Mouse (Mus musculus): ENCODE data around the gene Stkld1. TPM values are rescaled to one million over a fixed set of nuclear protein-coding genes. Genes with fewer than 3 reads are reported as not detected.

Stkld1 gene
- polyA plus RNA-seq (2014; fragmentation: Illumina TruSeq; extraction: RNeasy Lipid Tissue Mini Kit (QIAGEN cat#74804); ENCODE audit: low read depth, low replicate concordance) = not detected

GRCm38 (mm10) chr2:26933304-26934055 is at the start of gene Stkld1, which contains the start of gene Surf4:
Stkld1 (plus strand) TSS chr2:26934047.
Surf4 (minus strand) TSS chr2:26933928.

GRCm38 (mm10) chr2:26902467-26903220 is 31.2 kb upstream of the Stkld1 start, which contains the start of gene Surf6:
Surf6 (minus strand) TSS chr2:26902879.

GRCm38 (mm10) chr2:26910124-26910993 is 23.5 kb upstream of the Stkld1 start, which contains the start of the genes Med22 and Rpl7a:
Med22 (minus strand) TSS chr2:26910677.
Rpl7a (plus strand) TSS chr2:26910764.

GRCm38 (mm10) chr2:26915927-26916728 is 17.7 kb upstream of the Stkld1 start, which contains the start of the genes Surf2 and Surf1:
Surf2 (plus strand) TSS chr2:26916367.
Surf1 (minus strand) TSS chr2:26916530.

GRCm38 (mm10) chr2:26963923-26964723 is 30.3 kb downstream of the Stkld1 start, which contains the start of gene Rexo4:
Rexo4 (minus strand) TSS chr2:26964386.

GRCm38 (mm10) chr2:26973116-26973515 is 39.3 kb downstream of the Stkld1 start, which contains the start of gene Adamts13:
Adamts13 (plus strand) TSS chr2:26973416.

Other genes with a start within 250 kb of the Stkld1 start
- not detected for gene Abo, start 69.1 kb upstream of the Stkld1 start, polyA plus RNA-seq (2014; fragmentation: Illumina TruSeq; extraction: RNeasy Lipid Tissue Mini Kit (QIAGEN cat#74804); ENCODE audit: low read depth, low replicate concordance)
- 8.7 TPM for gene Surf6, start 31.2 kb upstream of the Stkld1 start, polyA plus RNA-seq (2014; fragmentation: Illumina TruSeq; extraction: RNeasy Lipid Tissue Mini Kit (QIAGEN cat#74804); ENCODE audit: low read depth, low replicate concordance)
- gene Med22, start 23.4 kb upstream of the Stkld1 start, polyA plus RNA-seq (2014; fragmentation: Illumina TruSeq; extraction: RNeasy Lipid Tissue Mini Kit (QIAGEN cat#74804); ENCODE audit: low read depth, low replicate concordance) = 11.5 TPM
- 37.5 TPM for gene Rpl7a, start 23.3 kb upstream of the Stkld1 start, polyA plus RNA-seq (2014; fragmentation: Illumina TruSeq; extraction: RNeasy Lipid Tissue Mini Kit (QIAGEN cat#74804); ENCODE audit: low read depth, low replicate concordance)
- 10.0 TPM for gene Surf2, start 17.7 kb upstream of the Stkld1 start, polyA plus RNA-seq (2014; fragmentation: Illumina TruSeq; extraction: RNeasy Lipid Tissue Mini Kit (QIAGEN cat#74804); ENCODE audit: low read depth, low replicate concordance)
- gene Surf1, start 17.5 kb upstream of the Stkld1 start, polyA plus RNA-seq (2014; fragmentation: Illumina TruSeq; extraction: RNeasy Lipid Tissue Mini Kit (QIAGEN cat#74804); ENCODE audit: low read depth, low replicate concordance) = 45.8 TPM
- gene Surf4, start 119 bp upstream of the Stkld1 start, polyA plus RNA-seq (2014; fragmentation: Illumina TruSeq; extraction: RNeasy Lipid Tissue Mini Kit (QIAGEN cat#74804); ENCODE audit: low read depth, low replicate concordance) = 62.1 TPM
- 32.3 TPM for gene Rexo4, start 30.3 kb downstream of the Stkld1 start, polyA plus RNA-seq (2014; fragmentation: Illumina TruSeq; extraction: RNeasy Lipid Tissue Mini Kit (QIAGEN cat#74804); ENCODE audit: low read depth, low replicate concordance)
- not detected for gene Adamts13, start 39.4 kb downstream of the Stkld1 start, polyA plus RNA-seq (2014; fragmentation: Illumina TruSeq; extraction: RNeasy Lipid Tissue Mini Kit (QIAGEN cat#74804); ENCODE audit: low read depth, low replicate concordance)
- gene Cacfd1, start 75.9 kb downstream of the Stkld1 start, polyA plus RNA-seq (2014; fragmentation: Illumina TruSeq; extraction: RNeasy Lipid Tissue Mini Kit (QIAGEN cat#74804); ENCODE audit: low read depth, low replicate concordance) = 17.4 TPM
- not detected for gene Slc2a6, start 94.0 kb downstream of the Stkld1 start, polyA plus RNA-seq (2014; fragmentation: Illumina TruSeq; extraction: RNeasy Lipid Tissue Mini Kit (QIAGEN cat#74804); ENCODE audit: low read depth, low replicate concordance)
- not detected for gene Mymk, start 138.1 kb downstream of the Stkld1 start, polyA plus RNA-seq (2014; fragmentation: Illumina TruSeq; extraction: RNeasy Lipid Tissue Mini Kit (QIAGEN cat#74804); ENCODE audit: low read depth, low replicate concordance)
- 0.44 TPM for gene Adamtsl2, start 145.3 kb downstream of the Stkld1 start, polyA plus RNA-seq (2014; fragmentation: Illumina TruSeq; extraction: RNeasy Lipid Tissue Mini Kit (QIAGEN cat#74804); ENCODE audit: low read depth, low replicate concordance)
- not detected for gene Fam163b, start 208.4 kb downstream of the Stkld1 start, polyA plus RNA-seq (2014; fragmentation: Illumina TruSeq; extraction: RNeasy Lipid Tissue Mini Kit (QIAGEN cat#74804); ENCODE audit: low read depth, low replicate concordance)
- not detected for gene Dbh, start 231.2 kb downstream of the Stkld1 start, polyA plus RNA-seq (2014; fragmentation: Illumina TruSeq; extraction: RNeasy Lipid Tissue Mini Kit (QIAGEN cat#74804); ENCODE audit: low read depth, low replicate concordance)

Data from kidney, adult 10 weeks (tissue).